Mouse (Mus musculus) ovary, adult 2 months (tissue): ENCODE data around the gene Lipm. TPM values are rescaled to one million over a fixed set of nuclear protein-coding genes. Genes with fewer than 3 reads are reported as not detected.

ENCODE experiments used
- polyA plus RNA-seq: library from polyadenylated mRNA; depleted of rRNA; stranded (reverse); fragments of >200 nt; gene quantifications from 2 replicates; pipeline ENCODE4 v1.2.3, GENCODE M21; 2012; rRNA removed

The Lipm gene
- not detected in 2 replicates for polyA plus RNA-seq

GRCm38 (mm10) chr19:34100633-34101032 is at the start of gene Lipm:
Gene Lipm, plus strand, starts transcription at chr19:34100933.

GRCm38 (mm10) chr19:34066779-34067472 is 33.8 kb upstream of the Lipm start, which contains the start of gene Lipn:
Gene Lipn, plus strand, starts transcription at chr19:34067358.

DNA sequence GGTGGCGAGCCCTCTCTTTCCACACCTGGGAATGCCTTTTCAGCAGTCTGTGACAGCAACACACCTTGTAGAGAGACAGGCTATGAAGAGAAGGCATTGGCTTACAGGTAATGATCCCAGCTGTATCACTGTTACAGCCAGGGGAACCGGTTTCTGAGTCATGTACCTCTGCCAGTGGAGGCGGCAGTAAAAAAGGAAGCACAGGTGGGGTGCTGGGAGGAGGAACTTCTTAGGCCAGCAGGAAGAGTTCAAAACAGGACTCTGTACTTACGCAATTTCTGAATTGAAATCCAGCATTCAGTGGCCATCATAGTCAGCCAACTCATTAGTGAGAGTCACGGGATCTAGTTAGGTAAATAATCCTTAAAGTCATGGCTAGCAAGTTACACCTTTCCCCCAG is 65.2 kb downstream of the Lipm start, which contains the start of gene Ankrd22:
Gene Ankrd22, minus strand, starts transcription at position 163 of the 400 bp plus-strand sequence.

Other genes with a start within 250 kb of the Lipm start
- gene Lipf, start 139.7 kb upstream of the Lipm start, polyA plus RNA-seq: 0.25 and 0.68 TPM in 2 replicates
- gene Lipk, start 92.6 kb upstream of the Lipm start, polyA plus RNA-seq: not detected in 2 replicates
- gene Lipn, start 33.6 kb upstream of the Lipm start, polyA plus RNA-seq: not detected in 2 replicates
- gene Ankrd22, start 65.1 kb downstream of the Lipm start, polyA plus RNA-seq: not detected in 2 replicates
- 4.0 and 4.1 TPM in 2 replicates for gene Stambpl1, start 91.3 kb downstream of the Lipm start, polyA plus RNA-seq
- 1,792 and 2,156 TPM in 2 replicates for gene Acta2, start 154.7 kb downstream of the Lipm start, polyA plus RNA-seq
- gene Fas, start 189.7 kb downstream of the Lipm start, polyA plus RNA-seq: 0.59 and 0.60 TPM in 2 replicates